Mouse (Mus musculus): Measurements from ENCODE around the gene Itga8. TPM values are rescaled to one million over a fixed set of nuclear protein-coding genes. Genes with fewer than 3 reads are reported as not detected.

Gene Itga8
- polyA plus RNA-seq, 1 experiment: not detected

- H3K4me3 ChIP-seq (ENCODE audit: insufficient read depth, low read depth, low read length): no peak overlapping the region
- 66% methylated on average over 2 of the region's 2 CpGs for WGBS
- H3K27ac ChIP-seq (ENCODE audit: insufficient read depth, low read depth, low read length): no peak overlapping the region
- no peak for TF ChIP-seq CTCF (IDR thresholded peaks at IDR 0.05; ENCODE audit: insufficient read depth, low read depth, low read length)
- TF ChIP-seq POLR2A (IDR thresholded peaks at IDR 0.05; ENCODE audit: insufficient read depth, low read depth, low read length): no peak
- no peaks in the 10 kb centered on the region for H3K4me1 ChIP-seq (ENCODE audit: control insufficient read depth, insufficient read depth, low read length)
Measured at GRCm38 (mm10) chr2:12107265-12107664, 194.5 kb downstream of the Itga8 start.

GRCm38 (mm10) chr2:12103183-12103582 lies 198.5 kb downstream of the Itga8 start:
- H3K4me1 ChIP-seq (ENCODE audit: control insufficient read depth, insufficient read depth, low read length): no peaks in the 10 kb centered on the region
- WGBS: 84% methylated on average over 1 of the region's 1 CpGs
- TF ChIP-seq CTCF (IDR thresholded peaks at IDR 0.05; ENCODE audit: insufficient read depth, low read depth, low read length) (no peak), POLR2A (IDR thresholded peaks at IDR 0.05; ENCODE audit: insufficient read depth, low read depth, low read length) (no peak)
- no peak overlapping the region for H3K4me3 ChIP-seq (ENCODE audit: insufficient read depth, low read depth, low read length)
- no peak overlapping the region for H3K27ac ChIP-seq (ENCODE audit: insufficient read depth, low read depth, low read length)

DNA sequence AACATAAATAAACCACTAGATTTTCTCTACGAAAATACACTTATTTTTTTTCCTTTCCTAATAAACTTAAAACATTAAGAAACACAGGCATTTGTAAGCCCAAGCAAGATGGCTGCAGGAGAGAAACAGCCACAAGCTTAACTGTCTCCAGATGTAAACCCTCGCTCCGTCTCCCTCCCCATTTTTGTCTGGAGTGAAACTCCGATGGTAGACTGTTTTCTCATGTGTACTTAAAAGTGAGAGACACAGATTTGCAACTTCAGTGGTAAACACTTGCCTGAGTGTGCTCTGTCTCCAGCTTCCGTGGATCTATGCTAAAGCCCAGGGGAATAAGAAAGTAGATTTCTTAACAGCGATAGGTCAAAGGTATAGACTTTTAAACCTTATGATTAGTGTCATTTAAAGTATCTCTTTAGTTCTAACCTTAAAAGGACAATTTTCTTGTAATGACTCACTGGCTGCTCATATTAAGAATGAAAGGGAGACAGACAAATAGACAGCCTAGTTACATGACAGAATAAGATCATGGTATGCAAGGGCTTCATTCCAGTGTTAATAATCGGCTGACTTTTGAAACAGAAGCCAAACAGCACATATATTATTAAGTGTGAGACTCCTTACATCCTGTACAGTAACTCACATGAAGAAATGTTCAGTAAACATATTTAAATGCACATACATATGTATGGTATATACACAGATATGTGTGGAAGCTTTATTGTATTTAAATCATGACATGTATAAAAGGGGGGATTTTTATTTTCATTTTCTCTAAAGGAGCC lies 209.3 kb downstream of the Itga8 start:
- TF ChIP-seq POLR2A (IDR thresholded peaks at IDR 0.05; ENCODE audit: insufficient read depth, low read depth, low read length) (no peak), CTCF (IDR thresholded peaks at IDR 0.05; ENCODE audit: insufficient read depth, low read depth, low read length) (no peak)
- no peaks in the 10 kb centered on the region for H3K4me1 ChIP-seq (ENCODE audit: control insufficient read depth, insufficient read depth, low read length)
- H3K4me3 ChIP-seq (ENCODE audit: insufficient read depth, low read depth, low read length): no peak overlapping the region
- WGBS: 72% methylated on average over 7 of the region's 7 CpGs
- no peak overlapping the region for H3K27ac ChIP-seq (ENCODE audit: insufficient read depth, low read depth, low read length)

DNA sequence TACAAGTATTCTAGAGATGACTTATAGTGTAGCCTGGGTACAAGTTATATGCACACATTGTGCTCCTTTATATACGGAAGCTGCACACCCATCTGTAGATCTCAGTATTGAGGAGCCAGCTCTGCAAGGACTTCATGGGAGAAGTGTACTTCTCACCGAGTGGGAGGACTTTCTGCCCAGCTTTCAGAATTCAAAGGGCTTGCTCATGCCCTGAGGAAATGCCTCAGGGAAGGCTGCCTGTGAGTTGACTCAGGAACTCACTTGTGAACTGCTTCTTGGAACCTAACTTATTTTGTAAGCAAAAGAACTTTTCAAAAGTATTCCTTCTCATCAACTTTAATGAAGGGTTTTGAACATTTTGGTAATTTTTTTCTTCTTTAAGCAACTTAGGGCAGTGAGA lies 210.7 kb downstream of the Itga8 start:
- WGBS: 77% methylated on average over 2 of the region's 2 CpGs
- TF ChIP-seq POLR2A (IDR thresholded peaks at IDR 0.05; ENCODE audit: insufficient read depth, low read depth, low read length) (no peak), CTCF (IDR thresholded peaks at IDR 0.05; ENCODE audit: insufficient read depth, low read depth, low read length) (no peak)
- no peak overlapping the region for H3K27ac ChIP-seq (ENCODE audit: insufficient read depth, low read depth, low read length)
- H3K4me3 ChIP-seq (ENCODE audit: insufficient read depth, low read depth, low read length): no peak overlapping the region
- no peaks in the 10 kb centered on the region for H3K4me1 ChIP-seq (ENCODE audit: control insufficient read depth, insufficient read depth, low read length)

GRCm38 (mm10) chr2:12085492-12085891 lies 216.2 kb downstream of the Itga8 start:
- WGBS: 87% methylated on average over 2 of the region's 2 CpGs
- no peaks in the 10 kb centered on the region for H3K4me1 ChIP-seq (ENCODE audit: control insufficient read depth, insufficient read depth, low read length)

DNA sequence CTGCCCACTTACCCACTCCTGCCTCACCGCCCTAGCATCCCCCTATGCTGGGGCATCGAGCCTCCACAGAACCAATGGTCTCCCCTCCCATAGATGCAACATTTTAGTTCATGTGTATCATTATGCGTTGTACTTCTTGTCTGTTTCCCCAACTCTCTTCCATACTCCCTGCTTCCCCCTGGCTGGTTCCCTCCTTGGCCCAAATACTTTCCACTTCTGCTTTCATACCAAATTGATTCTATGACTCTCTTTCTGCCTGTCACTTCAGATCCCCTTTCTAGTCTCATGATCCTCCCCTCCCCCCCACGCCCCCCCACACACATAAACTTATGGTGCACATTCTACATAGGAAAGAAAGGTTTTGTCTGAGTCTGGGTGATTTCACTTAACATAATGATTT lies 217.4 kb downstream of the Itga8 start:
- Histone ChIP-seq H3K4me3 (ENCODE audit: insufficient read depth, low read depth, low read length) (no peak overlapping the region), H3K4me1 (ENCODE audit: control insufficient read depth, insufficient read depth, low read length) (no peaks in the 10 kb centered on the region), H3K27ac (ENCODE audit: insufficient read depth, low read depth, low read length) (no peak overlapping the region)
- WGBS: 88% methylated on average over 4 of the region's 4 CpGs
- no peak for TF ChIP-seq CTCF (IDR thresholded peaks at IDR 0.05; ENCODE audit: insufficient read depth, low read depth, low read length)
- TF ChIP-seq POLR2A (IDR thresholded peaks at IDR 0.05; ENCODE audit: insufficient read depth, low read depth, low read length): no peak

More at GRCm38 (mm10) chr2:12085492-12085891, 216.2 kb downstream of the Itga8 start:
- no peak overlapping the region for H3K27ac ChIP-seq (ENCODE audit: insufficient read depth, low read depth, low read length)
- H3K4me3 ChIP-seq (ENCODE audit: insufficient read depth, low read depth, low read length): no peak overlapping the region
- TF ChIP-seq POLR2A (IDR thresholded peaks at IDR 0.05; ENCODE audit: insufficient read depth, low read depth, low read length) (no peak), CTCF (IDR thresholded peaks at IDR 0.05; ENCODE audit: insufficient read depth, low read depth, low read length) (no peak)

DNA sequence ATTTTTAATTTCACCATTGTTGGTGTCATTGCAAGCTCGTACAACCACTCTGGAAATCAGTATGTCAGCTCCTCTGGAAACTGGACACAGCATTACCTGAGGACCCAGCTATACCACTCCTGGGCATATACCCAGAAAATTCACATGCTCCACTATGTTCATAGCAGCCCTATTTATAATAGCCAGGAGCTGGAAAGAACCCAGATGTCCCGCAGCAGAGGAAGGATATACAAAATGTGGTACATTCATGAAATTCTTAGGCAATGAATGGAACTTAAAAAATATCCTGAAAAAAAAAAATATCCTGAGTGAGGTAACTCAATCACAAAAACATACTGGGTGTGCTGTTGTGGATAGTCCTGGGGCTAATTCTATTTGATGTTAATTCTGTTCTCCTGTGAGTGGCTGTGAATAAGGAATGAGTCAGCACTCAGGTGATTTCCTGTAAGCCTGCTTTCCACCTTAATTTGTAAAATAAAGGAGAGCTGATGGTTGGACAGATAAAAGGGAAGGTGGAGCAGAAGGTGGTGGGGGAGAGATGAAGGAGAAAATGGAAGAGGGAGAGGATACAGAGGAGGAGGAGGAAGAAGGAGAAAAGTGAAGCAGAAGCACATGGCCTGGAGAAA lies 224.3 kb downstream of the Itga8 start:
- H3K27ac ChIP-seq (ENCODE audit: insufficient read depth, low read depth, low read length): no peak overlapping the region
- WGBS: 78% methylated on average over 2 of the region's 2 CpGs
- H3K4me1 ChIP-seq (ENCODE audit: control insufficient read depth, insufficient read depth, low read length): no peaks in the 10 kb centered on the region
- TF ChIP-seq CTCF (IDR thresholded peaks at IDR 0.05; ENCODE audit: insufficient read depth, low read depth, low read length) (no peak), POLR2A (IDR thresholded peaks at IDR 0.05; ENCODE audit: insufficient read depth, low read depth, low read length) (no peak)
- H3K4me3 ChIP-seq (ENCODE audit: insufficient read depth, low read depth, low read length): no peak overlapping the region

- Histone ChIP-seq H3K4me1 (ENCODE audit: control insufficient read depth, insufficient read depth, low read length) (no peaks in the 10 kb centered on the region), H3K4me3 (ENCODE audit: insufficient read depth, low read depth, low read length) (no peak overlapping the region), H3K27ac (ENCODE audit: insufficient read depth, low read depth, low read length) (no peak overlapping the region)
- no peak for TF ChIP-seq CTCF (IDR thresholded peaks at IDR 0.05; ENCODE audit: insufficient read depth, low read depth, low read length)
- no peak for TF ChIP-seq POLR2A (IDR thresholded peaks at IDR 0.05; ENCODE audit: insufficient read depth, low read depth, low read length)
- WGBS: 77% methylated on average over 6 of the region's 6 CpGs
Measured at GRCm38 (mm10) chr2:12065669-12066399, 235.9 kb downstream of the Itga8 start.
